Mouse (Mus musculus) E14TG2a.4 (cell line): ENCODE results near the gene Spata5.

Source experiments
- H3K27me3 ChIP-seq: 2 replicates; pipeline ENCODE4 v1.6.1; 2014; ENCODE audit warnings: low read length, control low read depth; ENCODE audit not compliant: insufficient read depth
- H3K36me3 ChIP-seq: 2 replicates; pipeline ENCODE4 v1.6.1; 2014; ENCODE audit warnings: low read length, control low read depth; ENCODE audit not compliant: insufficient read depth
- H3K4me1 ChIP-seq: replicated peaks from 2 replicates; pipeline ENCODE4 v1.6.1; 2014; ENCODE audit warnings: low read depth, low read length, control low read depth
- H3K4me3 ChIP-seq: replicated peaks from 2 replicates; pipeline ENCODE4 v1.5.1; 2014; ENCODE audit warnings: mild to moderate bottlenecking, low read length
- H3K9me3 ChIP-seq: 2 replicates; pipeline ENCODE4 v1.6.1; 2014; ENCODE audit warnings: low read length, control low read depth
- CTCF ChIP-seq: conservative IDR thresholded peaks from 2 replicates; pipeline ENCODE4 v1.5.1; 2014; ENCODE audit warnings: low read length
- NANOG ChIP-seq: IDR thresholded peaks from 2 replicates; pipeline ENCODE4 v1.6.1; 2014; ENCODE audit warnings: borderline replicate concordance, low read length, mixed read lengths
- POU5F1 ChIP-seq: IDR thresholded peaks from 2 replicates; pipeline ENCODE4 v1.6.1; 2014; ENCODE audit warnings: low read length, borderline replicate concordance

Gene Spata5

DNA sequence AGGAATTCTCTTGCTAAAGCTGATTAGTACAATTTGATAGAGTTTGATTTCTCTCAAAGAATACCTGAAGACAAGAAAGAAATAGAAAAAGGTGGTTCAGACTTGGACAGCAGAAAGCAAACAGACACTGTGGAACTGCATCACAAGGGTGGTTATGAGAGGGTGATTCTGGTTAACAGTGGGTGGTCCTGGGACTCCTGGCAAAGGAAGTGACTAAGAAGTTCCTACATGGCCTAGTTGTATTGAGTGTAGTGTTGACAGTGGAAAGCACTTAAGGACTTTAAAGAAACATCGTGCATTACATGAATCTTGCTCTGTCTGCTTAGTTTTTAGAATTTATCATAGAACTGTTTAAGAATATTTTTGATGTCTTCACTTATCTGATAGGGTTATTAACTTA, 36.3 kb downstream of the Spata5 start:
- Histone ChIP-seq H3K4me1 (no peaks in the 10 kb centered on the region), H3K36me3 (peaks cover 31% of the 10 kb centered on the region), H3K4me3 (no peak overlapping the region), H3K27me3 (no peaks in the 10 kb centered on the region), H3K9me3 (no peaks in the 10 kb centered on the region)
- TF ChIP-seq POU5F1 (no peak), CTCF (no peak), NANOG (no peak)

DNA sequence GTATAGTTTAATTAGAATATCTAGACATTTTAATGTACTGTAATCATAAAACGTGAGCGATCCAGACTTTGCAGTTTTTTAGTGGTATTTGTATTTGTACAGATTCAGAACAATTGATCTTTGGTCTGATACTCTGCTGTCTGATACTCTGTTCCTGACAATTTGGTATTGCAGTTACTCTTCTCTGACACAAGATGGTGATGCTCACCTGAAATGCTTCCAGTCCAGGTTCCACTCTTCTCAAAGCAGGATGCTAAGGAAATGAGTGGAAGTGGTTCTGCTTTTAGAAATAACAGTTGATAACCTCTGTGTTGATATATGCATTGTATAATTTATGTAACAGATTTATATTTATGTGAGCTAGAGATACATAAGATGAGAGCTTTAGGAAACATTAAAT, 48.5 kb downstream of the Spata5 start:
- no peaks in the 10 kb centered on the region for H3K27me3 ChIP-seq
- H3K4me3 ChIP-seq, result no peak overlapping the region
- no peaks in the 10 kb centered on the region for H3K9me3 ChIP-seq
- H3K4me1 ChIP-seq, result no peaks in the 10 kb centered on the region
- H3K36me3 ChIP-seq, result peaks cover 32% of the 10 kb centered on the region
- TF ChIP-seq NANOG, result no peak
- TF ChIP-seq POU5F1, result no peak
- peak; percentile 19 for TF ChIP-seq CTCF

DNA sequence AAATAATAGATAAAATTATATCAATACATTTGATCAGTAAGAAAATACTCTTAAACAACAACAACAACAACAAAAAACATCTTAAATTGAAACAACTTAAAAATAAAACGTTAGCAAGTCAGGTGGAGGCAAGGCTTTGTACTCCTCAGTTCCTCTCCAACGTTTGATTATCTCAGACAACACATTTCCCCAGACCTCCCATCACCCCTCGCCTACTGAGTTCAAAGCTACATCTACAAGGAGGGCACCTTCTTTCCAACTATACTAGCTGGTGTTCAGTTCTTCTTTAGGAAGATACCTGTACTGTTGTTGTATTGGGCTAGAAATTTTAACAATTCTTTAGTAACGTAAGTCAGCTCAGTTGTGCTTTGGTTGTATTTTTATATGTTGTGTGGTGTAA, 49.7 kb downstream of the Spata5 start:
- TF ChIP-seq CTCF (no peak), POU5F1 (no peak), NANOG (no peak)

DNA sequence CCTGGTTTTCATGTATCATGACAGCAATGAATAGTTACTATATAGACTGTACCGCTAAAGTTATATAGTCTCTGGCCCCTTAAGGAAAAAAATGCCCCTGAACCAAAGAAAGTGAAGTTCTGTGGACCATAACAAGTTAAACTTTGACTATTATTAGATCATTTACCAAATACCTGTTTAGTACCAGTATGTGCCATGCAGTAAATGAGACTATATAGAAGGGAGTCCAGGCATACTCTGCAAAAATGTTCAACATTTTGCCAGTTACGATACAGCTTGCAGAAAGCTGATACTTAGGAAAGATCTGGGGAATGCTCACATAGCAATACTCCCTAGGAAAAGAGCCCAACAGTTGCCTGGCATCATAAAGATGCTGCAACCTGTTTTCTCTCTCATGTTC, 51.2 kb downstream of the Spata5 start:
- Histone ChIP-seq H3K9me3 (no peaks in the 10 kb centered on the region), H3K36me3 (peaks cover 17% of the 10 kb centered on the region), H3K4me1 (no peaks in the 10 kb centered on the region), H3K27me3 (no peaks in the 10 kb centered on the region), H3K4me3 (no peak overlapping the region)
- TF ChIP-seq NANOG (no peak), CTCF (no peak), POU5F1 (no peak)

More for the DNA sequence above, 49.7 kb downstream of the Spata5 start:
- Histone ChIP-seq H3K9me3 (no peaks in the 10 kb centered on the region), H3K4me1 (no peaks in the 10 kb centered on the region), H3K36me3 (peaks cover 31% of the 10 kb centered on the region), H3K4me3 (no peak overlapping the region), H3K27me3 (no peaks in the 10 kb centered on the region)

DNA sequence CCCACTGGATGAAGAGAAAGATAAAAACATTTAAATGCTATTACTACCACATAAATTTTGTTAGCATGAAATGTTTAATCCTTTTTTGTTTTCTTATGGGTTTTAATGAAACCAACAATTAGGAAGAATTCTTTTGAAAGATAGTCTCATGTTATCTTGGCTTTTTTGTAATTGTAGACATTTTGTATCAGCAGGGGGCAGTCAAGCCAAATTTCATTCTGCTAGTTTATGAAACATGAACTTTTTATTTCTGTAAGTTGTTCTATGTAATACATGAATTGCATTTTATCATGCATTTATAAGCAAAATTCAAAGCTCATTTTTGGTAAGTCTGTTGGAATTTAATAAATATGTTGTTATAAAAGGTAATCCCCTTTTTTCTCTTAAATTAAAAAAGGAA, 52.8 kb downstream of the Spata5 start:
- no peak for TF ChIP-seq NANOG
- TF ChIP-seq CTCF, result no peak
- no peak for TF ChIP-seq POU5F1
- Histone ChIP-seq H3K27me3 (no peaks in the 10 kb centered on the region), H3K4me3 (no peak overlapping the region), H3K4me1 (no peaks in the 10 kb centered on the region), H3K9me3 (no peaks in the 10 kb centered on the region), H3K36me3 (peaks cover 15% of the 10 kb centered on the region)

DNA sequence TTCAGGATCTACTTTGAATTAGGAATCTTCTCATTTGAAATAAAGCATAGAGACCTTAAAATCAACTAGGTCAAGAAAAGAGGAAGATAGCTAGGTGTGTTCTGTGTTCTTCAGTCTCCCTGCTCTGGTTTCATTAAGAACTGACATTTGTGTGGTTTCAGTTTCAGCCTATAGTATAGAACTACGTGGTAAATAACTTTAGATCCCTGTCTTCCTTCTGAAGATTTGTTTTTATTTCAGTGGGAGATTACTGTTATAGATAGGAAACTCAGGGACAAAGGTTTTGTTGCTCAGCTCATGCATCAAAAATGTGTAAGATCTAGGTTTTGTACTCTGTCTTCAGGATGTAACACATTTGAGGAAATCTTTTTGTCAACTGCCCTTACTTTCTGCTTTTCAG, 56.8 kb downstream of the Spata5 start:
- Histone ChIP-seq H3K9me3 (no peaks in the 10 kb centered on the region), H3K4me3 (no peak overlapping the region), H3K4me1 (no peaks in the 10 kb centered on the region), H3K36me3 (peaks cover 4% of the 10 kb centered on the region), H3K27me3 (no peaks in the 10 kb centered on the region)
- TF ChIP-seq POU5F1, result no peak
- no peak for TF ChIP-seq CTCF

DNA sequence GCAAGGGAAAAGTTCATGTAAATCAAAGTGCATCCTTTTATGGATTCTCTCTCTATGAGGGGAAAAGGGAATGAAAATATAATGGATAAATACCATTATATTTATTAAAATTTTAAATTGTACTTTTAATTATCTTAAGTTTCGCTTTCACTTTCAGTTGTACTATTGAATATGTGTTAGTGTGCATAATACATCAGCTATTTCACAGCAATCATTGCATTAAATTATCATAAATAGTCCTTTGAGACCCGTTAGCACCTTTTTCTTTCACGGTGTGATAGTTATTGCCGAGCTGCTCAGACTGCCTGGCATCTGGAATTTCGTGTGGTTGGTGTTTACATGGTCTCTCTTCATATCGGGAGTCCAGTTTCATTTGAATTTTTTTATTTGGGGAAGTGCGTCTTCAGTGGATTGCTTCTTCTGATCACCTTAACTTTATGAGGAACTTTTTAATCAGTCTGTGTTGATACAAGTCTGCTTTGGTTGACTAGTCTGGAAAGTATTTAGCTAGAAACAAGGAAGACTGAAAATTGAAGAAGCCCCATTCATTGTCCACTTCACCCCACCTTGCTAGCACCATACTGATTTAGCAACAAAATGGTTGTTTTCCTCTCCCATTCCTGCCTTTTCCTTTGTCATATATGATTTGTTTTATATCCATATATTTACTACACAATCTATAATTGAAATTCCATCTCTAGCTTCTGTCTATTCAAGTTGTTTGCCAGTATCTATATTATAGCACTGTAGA, 57.9 kb downstream of the Spata5 start:
- TF ChIP-seq CTCF (no peak), POU5F1 (no peak), NANOG (no peak)

DNA sequence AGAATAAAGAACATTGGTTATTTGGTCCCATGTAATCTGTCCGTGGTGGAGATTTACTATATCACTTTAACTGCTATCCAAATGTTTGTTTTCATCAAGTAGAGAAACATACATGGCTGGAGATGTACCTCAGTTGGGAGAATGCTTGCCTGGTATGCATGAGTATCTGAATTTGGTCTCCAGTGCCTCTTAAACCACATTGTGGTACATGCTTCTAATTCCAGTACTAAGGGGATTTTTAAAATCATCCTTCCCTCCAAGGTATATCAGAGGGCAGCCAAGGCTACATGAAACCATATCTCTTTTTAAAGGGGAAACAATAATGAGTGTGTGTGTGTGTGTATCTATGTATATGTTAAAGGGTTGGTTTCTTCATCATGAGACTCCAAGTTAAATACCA, 60.1 kb downstream of the Spata5 start:
- no peaks in the 10 kb centered on the region for H3K4me1 ChIP-seq
- peaks cover 8% of the 10 kb centered on the region; the same call in 1 of the 2 replicates for H3K36me3 ChIP-seq
- H3K4me3 ChIP-seq, result no peak overlapping the region
- no peaks in the 10 kb centered on the region for H3K27me3 ChIP-seq
- H3K9me3 ChIP-seq, result no peaks in the 10 kb centered on the region
- TF ChIP-seq NANOG (no peak), POU5F1 (no peak), CTCF (no peak)

More for the DNA sequence above, 57.9 kb downstream of the Spata5 start:
- no peaks in the 10 kb centered on the region for H3K9me3 ChIP-seq
- no peaks in the 10 kb centered on the region for H3K27me3 ChIP-seq
- no peak overlapping the region for H3K4me3 ChIP-seq
- no peaks in the 10 kb centered on the region for H3K36me3 ChIP-seq
- H3K4me1 ChIP-seq, result no peaks in the 10 kb centered on the region

DNA sequence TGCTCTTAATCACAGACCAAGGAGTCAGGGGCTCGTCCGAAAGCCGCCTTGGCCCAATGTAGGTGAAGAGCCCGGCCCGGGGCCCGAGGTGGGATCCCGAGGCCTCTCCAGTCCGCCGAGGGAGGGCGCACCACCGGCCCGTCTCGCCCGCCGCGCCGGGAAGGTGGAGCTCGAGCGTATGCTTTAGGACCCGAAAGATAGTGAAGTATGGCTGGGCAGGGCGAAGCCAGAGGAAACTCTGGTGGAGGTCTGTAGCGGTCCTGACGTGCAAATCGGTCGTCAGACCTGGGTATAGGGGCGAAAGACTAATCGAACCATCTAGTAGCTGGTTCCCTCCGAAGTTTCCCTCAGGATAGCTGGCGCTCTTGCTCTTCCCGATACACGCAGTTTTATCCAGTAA, 61.6 kb downstream of the Spata5 start:
- TF ChIP-seq POU5F1, result no peak
- TF ChIP-seq CTCF, result no peak
- no peak for TF ChIP-seq NANOG

More for the DNA sequence above, 61.6 kb downstream of the Spata5 start:
- no peak overlapping the region for H3K4me3 ChIP-seq
- H3K36me3 ChIP-seq, result peaks cover 18% of the 10 kb centered on the region
- no peaks in the 10 kb centered on the region for H3K9me3 ChIP-seq
- no peaks in the 10 kb centered on the region for H3K4me1 ChIP-seq
- no peaks in the 10 kb centered on the region for H3K27me3 ChIP-seq
